Mouse (Mus musculus) spleen, postnatal 10 days (tissue): ENCODE data around the gene Pla2g4d.

Experiments
- DNase-seq, 2 experiments: peaks; one replicate each; pipeline ENCODE4 v3.0.0; 2021 to 2022; ENCODE audit warnings: low spot score in 2 of 2

Pla2g4d gene

GRCm38 (mm10) chr2:120288995-120289394 lies at the start of gene Pla2g4d:
Gene Pla2g4d, minus strand, starts transcription at chr2:120289197.
- no peak for DNase-seq

DNA sequence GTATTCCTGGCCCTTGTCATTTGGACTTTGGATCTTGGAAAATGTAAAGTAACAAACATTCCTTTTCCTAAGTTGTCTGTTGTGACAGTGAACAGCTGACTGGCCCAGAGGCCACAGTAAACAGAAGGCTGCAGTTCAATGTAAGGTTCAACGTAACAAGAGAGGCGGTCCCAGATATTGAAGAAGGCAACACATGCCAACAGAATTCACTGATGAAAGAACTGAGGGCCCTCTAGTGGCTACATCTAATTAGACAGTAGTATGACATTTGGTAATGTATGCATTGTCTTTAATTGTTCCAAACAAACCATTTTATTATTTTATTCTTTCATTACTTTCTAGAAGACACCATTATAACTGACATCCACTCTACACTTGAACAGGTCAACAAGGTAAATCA lies 48.9 kb upstream of the Pla2g4d start:
- DNase-seq = no peak

DNA sequence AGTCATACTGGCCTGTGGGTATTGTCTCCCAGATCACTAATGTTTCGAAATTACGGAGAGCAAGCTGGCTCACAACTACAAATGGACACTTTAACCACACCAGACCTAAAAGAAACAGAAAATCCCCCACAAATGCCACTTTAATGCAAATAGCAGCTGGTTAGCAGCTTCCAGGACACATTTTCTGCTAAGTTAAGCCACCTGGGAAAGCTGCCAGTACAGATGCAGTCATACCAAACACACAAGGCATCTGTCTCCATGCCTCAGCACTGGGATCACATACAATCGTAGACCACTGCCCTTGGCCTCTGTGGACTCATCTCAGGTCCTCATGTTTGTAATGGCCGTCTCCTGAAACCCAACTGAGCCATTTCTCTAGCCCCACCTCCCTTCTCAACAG lies 42.6 kb upstream of the Pla2g4d start:
- no peak for DNase-seq

GRCm38 (mm10) chr2:120315077-120315476 lies 26.1 kb upstream of the Pla2g4d start:
- no peak for DNase-seq

DNA sequence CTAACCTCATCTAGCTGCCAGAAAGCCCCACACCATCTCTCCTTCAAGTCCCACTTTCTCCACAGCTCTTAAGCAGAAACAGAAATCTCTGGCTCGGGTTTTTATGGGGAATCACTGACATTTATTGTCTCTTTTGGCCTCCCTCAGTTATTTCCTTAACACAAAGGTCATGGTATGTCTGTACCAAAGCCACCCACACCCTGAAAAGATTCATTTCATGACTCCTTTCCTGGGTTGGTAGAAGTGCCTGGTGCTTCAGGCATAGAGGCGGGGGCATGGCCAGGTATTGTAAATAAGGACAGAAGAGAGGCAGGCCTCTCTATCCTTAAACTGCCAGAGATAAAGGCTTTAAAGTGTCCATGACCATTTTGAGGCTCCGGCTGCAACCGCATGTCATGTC lies 25.5 kb upstream of the Pla2g4d start:
- DNase-seq = no peak

DNA sequence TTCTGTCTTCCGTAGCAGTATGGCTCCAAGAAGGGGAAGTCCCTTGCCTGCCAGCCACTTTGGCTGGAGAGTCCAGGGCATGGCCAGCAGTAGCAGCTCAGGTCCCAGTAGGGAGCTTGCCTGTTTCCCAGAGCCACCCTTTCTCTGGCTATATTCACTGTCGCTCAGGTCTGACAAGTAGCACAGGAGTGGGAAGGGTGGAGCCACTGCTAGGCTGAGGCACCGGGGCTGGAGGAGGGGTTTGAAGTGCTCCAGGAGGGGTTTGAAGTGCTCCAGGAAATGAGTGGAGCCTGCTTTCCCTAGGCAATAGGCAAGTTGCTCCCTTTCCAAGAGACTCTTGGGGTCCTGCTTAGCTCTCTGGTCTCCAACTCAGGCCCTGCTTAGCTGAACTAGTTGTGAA lies 25.0 kb upstream of the Pla2g4d start, which contains the start of gene Pla2g4f:
TSS of gene Pla2g4f (minus strand) at position 190 of the 400 bp plus-strand sequence.
- no peak for DNase-seq

- no peak for DNase-seq
These were observed 23.4 kb upstream of the Pla2g4d start for GRCm38 (mm10) chr2:120312276-120312825.

GRCm38 (mm10) chr2:120304113-120304512 lies 15.1 kb upstream of the Pla2g4d start:
- DNase-seq = no peak

DNA sequence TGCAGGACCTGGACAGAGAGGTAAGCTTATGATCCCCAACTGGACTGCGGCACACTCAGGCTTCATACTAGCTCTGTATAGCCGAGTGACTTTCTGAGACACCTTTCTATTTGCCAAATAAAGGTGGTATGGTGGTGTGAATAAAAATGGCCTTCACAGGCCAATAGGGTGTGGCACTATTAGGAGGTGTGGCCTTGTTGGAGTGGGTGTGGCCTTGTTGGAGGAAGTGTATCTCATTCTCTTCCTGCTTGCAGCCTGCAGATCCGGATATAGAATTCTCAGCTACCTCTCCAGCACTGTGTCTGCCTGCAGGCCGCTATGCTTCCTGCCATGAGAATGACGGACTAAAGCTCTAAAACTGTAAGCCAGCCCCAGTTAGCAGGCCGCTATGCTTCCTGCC lies 12.1 kb upstream of the Pla2g4d start:
- DNase-seq = no peak

DNA sequence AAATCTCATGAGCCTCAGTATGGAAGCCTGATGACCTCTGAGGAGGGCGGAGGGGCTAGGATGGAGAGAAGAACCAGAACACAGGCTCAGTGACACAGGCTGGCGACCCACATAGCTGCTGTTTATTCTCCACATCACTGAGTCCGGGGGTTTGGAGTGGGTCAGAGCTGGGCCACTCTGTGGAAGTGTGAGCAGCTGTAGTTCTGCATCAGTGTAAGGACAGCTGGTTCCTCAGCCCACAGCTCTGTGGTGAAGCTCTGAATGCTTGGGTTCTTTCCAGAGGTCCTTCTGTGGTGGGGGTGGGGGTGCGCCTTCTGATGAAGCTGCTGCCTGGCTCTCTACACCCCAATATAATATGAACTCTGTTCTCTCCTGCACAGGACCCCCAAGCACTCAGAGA lies 10.9 kb upstream of the Pla2g4d start:
- DNase-seq = no peak

- DNase-seq = no peak
These were observed 7.2 kb upstream of the Pla2g4d start for GRCm38 (mm10) chr2:120296160-120296559.

GRCm38 (mm10) chr2:120291471-120292078 lies 2.6 kb upstream of the Pla2g4d start:
- DNase-seq = no peak

GRCm38 (mm10) chr2:120288401-120288800 lies 596 bp downstream of the Pla2g4d start:
- DNase-seq = no peak

DNA sequence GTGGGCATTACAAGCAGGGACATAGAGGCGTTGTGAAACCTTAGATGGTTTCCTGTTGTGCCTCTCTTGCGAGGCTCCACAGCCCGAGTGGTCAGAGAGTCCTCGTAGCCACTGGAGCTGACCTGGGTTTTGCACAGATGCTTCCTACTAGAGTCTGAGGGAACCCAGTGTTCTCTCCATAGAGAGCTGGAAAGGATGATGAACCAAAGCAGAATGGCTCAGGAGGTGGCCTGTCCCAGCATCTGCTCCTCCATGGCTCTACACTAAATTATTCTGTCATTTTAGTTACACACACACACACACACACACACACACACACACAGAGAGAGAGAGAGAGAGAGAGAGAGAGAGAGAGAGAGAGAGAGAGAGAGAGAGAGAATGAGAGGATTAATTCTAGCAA lies 3.4 kb downstream of the Pla2g4d start:
- DNase-seq = no peak

DNA sequence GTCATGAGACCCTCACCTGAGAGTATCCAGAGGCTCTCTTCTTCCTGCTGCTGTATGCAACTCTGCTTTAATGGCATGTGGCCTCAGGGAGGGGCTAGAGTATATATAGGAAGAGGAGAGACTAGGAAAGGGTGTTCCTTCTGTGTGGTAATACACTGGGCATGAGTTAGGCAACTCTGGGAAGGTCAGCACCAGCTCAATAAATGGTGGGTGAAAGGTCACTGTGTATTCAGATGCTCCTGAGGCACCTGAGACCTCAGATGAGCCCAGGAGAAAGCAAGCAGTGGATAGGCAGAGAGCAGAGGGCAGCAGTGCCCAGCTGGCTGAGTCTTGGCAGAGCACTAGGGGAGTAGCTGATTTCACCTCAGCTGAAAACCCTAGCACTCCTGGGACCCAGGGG lies 4.3 kb downstream of the Pla2g4d start:
- DNase-seq = no peak

DNA sequence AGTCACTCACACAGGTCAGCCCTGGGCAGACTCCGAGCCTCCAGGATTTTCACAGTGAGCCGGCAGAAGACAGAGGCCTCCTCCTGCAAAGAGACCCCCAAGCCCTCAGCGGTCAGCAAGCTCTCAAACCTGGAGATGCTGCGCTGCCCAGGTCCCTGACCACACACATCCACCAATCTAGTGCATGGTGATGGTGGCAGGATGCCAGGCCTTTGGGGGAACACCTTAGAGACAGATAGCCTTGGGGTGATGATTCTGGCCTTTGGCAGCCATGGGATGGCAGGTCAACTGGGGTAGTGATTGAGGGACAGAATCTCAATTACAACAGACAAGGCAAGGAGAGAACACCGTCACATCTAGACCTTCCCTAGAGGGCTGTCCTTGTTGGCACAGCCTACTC lies 4.9 kb downstream of the Pla2g4d start:
- DNase-seq = no peak

- DNase-seq = no peak
These were observed 5.4 kb downstream of the Pla2g4d start for GRCm38 (mm10) chr2:120283550-120283949.

DNA sequence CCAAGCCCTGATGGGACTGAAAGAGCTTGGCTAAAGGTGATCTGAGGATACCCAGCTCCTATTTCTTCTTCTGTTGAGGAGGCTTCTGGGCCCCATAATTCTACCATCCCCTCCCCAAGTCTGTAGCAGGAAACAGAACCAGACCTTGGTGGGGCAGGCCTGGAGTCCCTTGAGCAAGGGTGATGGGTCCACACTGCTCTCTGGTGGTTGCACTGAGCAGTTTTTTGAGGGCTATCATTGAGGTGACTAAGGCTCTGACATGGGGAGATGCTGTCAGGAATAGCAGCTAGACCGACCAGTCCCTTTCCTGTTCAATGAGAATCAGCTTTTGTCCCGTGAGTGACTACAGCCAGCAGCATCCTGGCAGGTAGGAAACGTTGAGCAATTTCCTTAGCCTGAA lies 7.8 kb downstream of the Pla2g4d start:
- DNase-seq = no peak

GRCm38 (mm10) chr2:120279961-120280360 lies 9.0 kb downstream of the Pla2g4d start:
- peak; percentile 41 to 64 for DNase-seq

DNA sequence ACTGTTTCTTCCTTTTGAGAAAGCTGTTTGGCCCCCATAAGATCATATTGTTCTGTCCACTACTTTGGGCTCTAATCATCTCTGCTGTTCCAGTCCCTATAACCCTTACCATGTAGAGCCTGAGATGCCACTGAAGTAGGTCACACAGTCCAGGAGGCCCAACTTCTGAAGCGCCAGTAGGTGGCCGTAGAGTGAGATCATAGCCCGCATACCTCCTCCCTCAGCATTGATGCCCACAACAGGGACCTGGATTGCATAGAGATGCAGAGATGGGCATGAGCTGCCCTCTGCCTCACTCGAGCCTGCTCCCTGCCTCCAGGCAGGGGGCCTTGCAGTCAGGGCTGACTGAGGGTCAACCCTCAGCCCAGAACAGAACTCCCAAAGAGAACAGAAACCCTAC lies 12.0 kb downstream of the Pla2g4d start:
- DNase-seq = no peak

DNA sequence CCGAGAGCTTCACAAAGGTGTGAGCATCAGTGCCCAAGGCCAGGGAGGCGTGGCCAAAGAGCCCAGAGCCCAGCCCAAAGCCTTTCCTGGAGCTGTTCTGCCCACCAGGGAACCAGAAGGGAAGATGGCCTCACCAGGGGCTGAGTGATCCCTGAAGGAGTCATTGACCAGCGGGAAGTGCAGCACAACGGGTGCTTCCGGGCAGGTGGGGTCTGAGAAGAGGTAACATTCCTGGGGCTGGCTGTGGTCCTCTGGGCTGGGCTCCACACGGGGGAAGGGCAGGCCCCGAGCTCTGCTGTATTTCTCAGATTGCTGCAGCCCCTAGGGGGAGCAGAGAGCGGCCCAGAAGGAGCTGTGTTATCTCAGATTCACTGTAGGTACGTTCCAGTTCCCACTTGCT lies 20.4 kb downstream of the Pla2g4d start:
- peak in 1 of 2 experiments; percentile 27 for DNase-seq

GRCm38 (mm10) chr2:120265523-120265922 lies 23.5 kb downstream of the Pla2g4d start:
- DNase-seq = no peak

DNA sequence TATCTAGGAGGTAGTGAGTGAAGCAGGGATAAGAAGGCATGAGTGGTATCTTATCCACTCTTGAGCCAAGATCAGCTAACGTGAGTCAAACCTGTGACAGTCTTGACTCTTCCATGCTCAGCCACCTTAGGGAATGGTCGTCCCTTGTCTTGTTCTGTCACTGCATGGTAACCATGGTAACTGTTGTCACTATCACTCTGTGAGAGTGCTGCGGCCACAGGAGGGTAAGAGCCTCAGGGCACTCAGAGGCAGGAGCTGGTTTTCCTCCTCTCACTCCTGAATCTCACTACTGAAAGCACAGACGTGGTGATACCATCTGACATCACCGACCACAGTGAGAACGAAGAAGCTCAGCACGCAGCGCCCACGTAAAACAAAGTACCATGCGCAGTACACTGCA lies 24.1 kb downstream of the Pla2g4d start:
- DNase-seq = no peak

DNA sequence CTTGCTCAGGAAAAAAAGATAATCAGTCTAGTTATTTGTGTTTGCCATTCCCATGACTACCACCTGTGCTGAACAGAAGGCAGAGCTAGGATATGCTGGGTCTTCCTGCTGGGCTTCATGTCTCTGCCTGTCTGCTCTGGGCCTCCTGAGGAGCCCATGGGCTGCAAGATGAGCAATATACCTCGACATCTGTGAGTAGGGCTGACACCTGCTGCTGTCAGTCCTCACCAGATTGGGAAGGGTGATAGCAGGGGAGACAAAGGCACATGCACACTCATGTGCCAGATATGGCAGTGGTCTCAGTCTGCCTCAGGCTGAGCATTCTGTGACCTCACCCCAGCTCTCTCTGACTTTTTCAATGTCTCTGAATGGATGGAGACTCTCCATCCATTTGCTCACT lies 26.1 kb downstream of the Pla2g4d start:
- no peak for DNase-seq
